Mouse (Mus musculus) urinary bladder, adult 2 months (tissue): Measurements from ENCODE around the gene Gm9508. TPM values are rescaled to one million over a fixed set of nuclear protein-coding genes. Genes with fewer than 3 reads are reported as not detected.

ENCODE experiments used
- DNase-seq: peaks from one replicate; pipeline ENCODE4 v3.0.0; 2022; ENCODE audit warnings: low spot score
- polyA plus RNA-seq: library from polyadenylated mRNA; depleted of rRNA; stranded (reverse); fragments of >200 nt; gene quantifications from 2 replicates; pipeline ENCODE4 v1.2.3, GENCODE M21; 2012; rRNA removed

Gm9508 gene
- polyA plus RNA-seq, 1 experiment, result not detected

DNA sequence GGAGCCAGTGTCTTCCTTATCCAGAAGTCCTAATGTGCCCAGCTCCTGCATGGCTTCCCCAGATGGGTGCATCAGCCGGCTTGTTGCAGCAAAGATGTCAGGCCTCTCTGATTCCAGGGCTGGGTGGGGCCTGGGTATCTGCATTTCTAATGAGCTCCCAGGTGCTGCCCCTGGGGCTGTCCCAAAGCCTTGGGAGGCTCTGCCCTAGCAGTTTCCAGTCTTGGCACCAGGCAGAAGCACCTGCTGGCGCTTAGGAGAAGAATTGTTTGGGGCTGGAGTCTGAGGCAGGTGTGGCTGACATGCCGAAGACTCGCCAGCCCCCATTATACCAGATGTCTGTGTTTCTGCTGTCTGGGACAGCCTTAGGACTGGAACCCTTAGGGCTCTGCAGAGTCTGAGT is 26.3 kb downstream of the Gm9508 start:
- no peak for DNase-seq

GRCm38 (mm10) chr10:77667402-77667801 is 29.6 kb downstream of the Gm9508 start:
- DNase-seq, result no peak

DNA sequence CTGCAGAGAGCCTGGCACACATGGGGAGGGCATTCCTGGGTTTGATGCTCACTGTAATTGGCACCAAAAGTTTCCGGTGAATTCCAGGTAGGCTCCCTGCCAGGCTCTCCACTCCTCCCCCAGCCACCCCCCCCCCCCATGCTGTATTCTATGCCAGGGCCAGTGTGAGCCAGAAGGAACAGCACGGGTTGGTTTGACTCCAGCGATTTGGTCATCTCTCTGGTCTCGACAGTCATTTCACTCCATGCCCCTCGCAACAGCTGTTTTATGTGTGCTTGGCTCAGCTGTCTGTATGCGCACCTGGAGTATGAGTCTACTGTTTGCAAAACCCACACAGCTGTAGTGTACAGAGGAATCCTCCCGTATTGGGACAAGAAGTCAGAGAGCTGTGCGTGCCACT is 30.7 kb downstream of the Gm9508 start:
- DNase-seq, result no peak

DNA sequence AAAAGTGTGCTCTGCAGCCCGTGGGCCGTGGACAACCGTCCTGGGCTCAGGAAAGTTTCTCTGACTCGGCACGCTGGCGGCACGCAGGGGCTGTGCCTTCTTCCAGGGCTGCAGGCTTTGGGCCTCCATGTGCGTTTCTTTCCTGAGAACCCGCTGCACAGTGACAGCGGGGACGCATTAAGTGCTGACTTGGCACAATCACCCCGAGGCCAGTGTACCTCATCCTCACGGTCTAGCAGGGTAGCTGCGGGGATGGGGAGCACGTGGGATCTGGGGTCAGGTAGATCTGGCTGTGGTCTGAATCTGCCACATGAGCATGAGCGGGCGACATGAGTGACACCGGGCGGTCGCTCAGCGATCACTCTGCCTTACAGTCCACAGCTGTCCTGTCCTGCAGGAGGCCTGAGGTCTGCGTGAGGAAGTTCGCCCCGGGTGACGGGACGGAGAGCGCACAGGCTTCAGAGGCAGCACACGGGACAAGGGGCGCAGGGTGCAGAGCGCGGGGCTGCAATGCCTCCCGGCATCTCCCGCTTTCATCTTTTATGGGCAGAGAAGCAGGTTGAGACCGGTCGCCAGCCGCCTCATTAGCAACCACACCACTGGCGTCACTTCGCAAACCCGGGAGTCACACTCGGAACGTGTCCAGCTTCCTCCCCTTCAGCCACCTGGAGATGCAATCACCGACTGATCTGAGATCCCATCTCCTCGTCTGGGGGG is 32.9 kb downstream of the Gm9508 start:
- DNase-seq, result no peak

DNA sequence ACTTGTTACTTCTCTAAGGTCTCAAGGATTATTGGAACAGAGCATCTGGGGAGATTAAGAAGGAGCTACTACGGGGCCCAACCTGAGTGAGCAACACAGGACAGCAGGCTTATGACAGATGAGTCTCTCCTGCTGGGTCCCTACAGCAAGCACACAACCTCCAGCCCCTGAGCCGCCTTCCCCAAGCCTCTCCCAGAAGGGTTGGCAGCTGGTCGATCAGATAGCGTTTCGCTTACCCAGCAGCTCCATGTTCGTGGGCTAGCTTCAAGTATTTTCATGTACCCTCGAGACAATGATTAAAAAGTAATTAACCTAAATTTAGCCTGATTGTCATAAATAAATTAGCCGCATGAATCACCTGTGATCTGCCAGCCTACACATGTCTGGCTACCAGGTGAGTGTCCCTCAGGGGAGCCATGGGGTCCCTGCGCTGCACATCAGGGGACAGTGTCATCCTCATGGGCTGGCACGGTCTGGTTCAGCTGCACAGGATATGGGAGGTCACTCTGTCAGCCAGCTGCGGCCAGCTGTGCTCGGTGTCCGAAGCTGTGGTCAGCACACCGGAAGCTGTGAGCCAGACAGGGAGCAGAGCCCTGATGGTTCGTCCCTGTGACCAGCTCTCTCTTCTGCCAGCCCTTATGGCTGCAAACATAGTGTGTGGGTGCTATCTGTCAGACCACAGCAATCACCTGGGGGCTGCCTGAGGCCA is 38.6 kb downstream of the Gm9508 start:
- DNase-seq, result no peak

DNA sequence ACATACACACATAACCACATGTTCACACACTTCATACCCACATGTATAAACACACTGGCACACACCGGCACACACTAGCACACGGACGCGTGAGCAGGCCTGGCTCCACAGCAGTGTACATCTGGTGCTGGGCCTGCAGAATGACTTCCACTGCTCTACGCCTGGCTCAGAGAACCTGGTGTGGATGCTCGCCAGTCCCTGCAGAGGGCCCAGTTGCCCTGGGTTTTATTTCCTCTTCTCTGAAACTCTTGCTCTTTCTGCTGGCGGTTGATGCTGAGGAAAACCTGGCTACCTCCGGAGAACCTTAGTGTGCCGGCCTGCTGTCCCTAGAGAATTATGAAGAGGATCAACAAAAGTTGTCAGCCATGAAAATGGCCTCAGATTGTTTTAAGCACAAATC is 45.0 kb downstream of the Gm9508 start:
- DNase-seq, result no peak

DNA sequence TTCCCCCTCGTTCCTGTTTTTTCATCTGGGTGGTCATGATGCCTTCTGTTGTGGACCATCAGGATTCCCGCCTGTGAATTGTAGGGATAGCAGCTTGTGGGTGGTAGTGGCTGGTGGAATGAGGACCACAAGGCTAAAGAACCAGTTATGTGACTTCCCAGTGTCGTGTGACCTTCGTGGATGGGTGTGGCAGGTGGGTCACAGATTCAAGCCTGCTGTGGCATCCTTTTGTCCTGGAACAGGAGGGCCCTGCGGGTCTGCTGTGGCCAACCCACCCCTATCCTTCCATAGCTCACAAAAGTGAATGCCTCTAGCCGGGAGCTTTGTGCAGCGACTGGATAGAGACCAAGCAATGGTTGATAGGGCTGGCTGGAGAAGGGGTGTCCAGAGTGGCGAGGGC is 49.1 kb downstream of the Gm9508 start:
- DNase-seq, result no peak

DNA sequence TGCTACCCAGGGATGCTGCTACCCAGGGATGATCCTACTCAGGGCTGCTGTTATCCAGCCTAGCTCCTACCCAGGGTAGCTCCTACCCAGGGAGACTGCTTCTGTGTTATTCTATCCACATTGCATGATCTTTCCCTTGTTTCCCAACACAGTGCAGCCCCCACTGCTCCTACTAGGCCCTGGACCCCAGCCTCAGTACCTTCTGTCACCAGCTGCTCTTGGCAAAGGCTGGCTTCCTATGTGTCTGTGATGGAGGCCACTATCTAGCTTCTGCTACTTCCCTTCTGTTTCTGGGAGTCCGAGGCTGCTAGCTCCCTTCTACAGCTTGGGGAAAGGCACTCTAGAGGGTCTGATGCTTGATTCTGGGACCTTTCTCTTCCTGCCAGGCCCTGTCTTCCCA is 49.6 kb downstream of the Gm9508 start:
- DNase-seq, result no peak

Other genes with a start within 250 kb of the Gm9508 start
- 55.5 and 59.5 TPM in 2 replicates for gene Fam207a, start 181.4 kb downstream of the Gm9508 start, polyA plus RNA-seq
- gene Itgb2, start 167.0 kb downstream of the Gm9508 start, polyA plus RNA-seq, result 16.7 and 19.2 TPM in 2 replicates
- 457 and 472 TPM in 2 replicates for gene Pttg1ip, start 115.5 kb downstream of the Gm9508 start, polyA plus RNA-seq
- gene Sumo3, start 91.1 kb downstream of the Gm9508 start, polyA plus RNA-seq, result 294 and 318 TPM in 2 replicates
- 0.89 and 23.6 TPM in 2 replicates for gene Gm49325, start 91.0 kb downstream of the Gm9508 start, polyA plus RNA-seq
- 42.8 and 47.7 TPM in 2 replicates for gene Ube2g2, start 75.0 kb downstream of the Gm9508 start, polyA plus RNA-seq
- 1.3 and 1.6 TPM in 2 replicates for gene Tspear, start 10.7 kb downstream of the Gm9508 start, polyA plus RNA-seq
- gene Gm19402, start 6.5 kb downstream of the Gm9508 start, polyA plus RNA-seq, result not detected in 2 replicates
- not detected in 2 replicates for gene Gm10272, start 9.4 kb upstream of the Gm9508 start, polyA plus RNA-seq
- gene Gm10024, start 14.2 kb upstream of the Gm9508 start, polyA plus RNA-seq, result 0.16 TPM in 1 of 2 replicates, not detected in the other
- gene Gm10142, start 18.6 kb upstream of the Gm9508 start, polyA plus RNA-seq, result not detected in 2 replicates
- gene Krtap12-1, start 23.4 kb upstream of the Gm9508 start, polyA plus RNA-seq, result not detected in 2 replicates
- not detected in 2 replicates for gene Gm10100, start 29.3 kb upstream of the Gm9508 start, polyA plus RNA-seq
- gene Gm18596, start 45.4 kb upstream of the Gm9508 start, polyA plus RNA-seq, result not detected in 2 replicates
- gene Gm9736, start 54.1 kb upstream of the Gm9508 start, polyA plus RNA-seq, result not detected in 2 replicates
- gene Gm3233, start 62.4 kb upstream of the Gm9508 start, polyA plus RNA-seq, result not detected in 2 replicates
- not detected in 2 replicates for gene Gm3238, start 74.1 kb upstream of the Gm9508 start, polyA plus RNA-seq
- gene Gm7138, start 79.7 kb upstream of the Gm9508 start, polyA plus RNA-seq, result not detected in 2 replicates
- not detected in 2 replicates for gene Gm3250, start 85.3 kb upstream of the Gm9508 start, polyA plus RNA-seq
- gene Gm7137, start 91.0 kb upstream of the Gm9508 start, polyA plus RNA-seq, result not detected in 2 replicates
- gene Gm9639, start 97.8 kb upstream of the Gm9508 start, polyA plus RNA-seq, result not detected in 2 replicates
- not detected in 2 replicates for gene Gm19668, start 101.9 kb upstream of the Gm9508 start, polyA plus RNA-seq
- not detected in 2 replicates for gene Gm9507, start 114.6 kb upstream of the Gm9508 start, polyA plus RNA-seq
- 0.12 TPM in 1 of 2 replicates, not detected in the other for gene Gm2696, start 117.4 kb upstream of the Gm9508 start, polyA plus RNA-seq
- gene Krtap10-4, start 129.9 kb upstream of the Gm9508 start, polyA plus RNA-seq, result not detected in 2 replicates
- not detected in 2 replicates for gene Krtap10-10, start 138.7 kb upstream of the Gm9508 start, polyA plus RNA-seq
- gene Gm36176, start 149.6 kb upstream of the Gm9508 start, polyA plus RNA-seq, result not detected in 2 replicates
- not detected in 2 replicates for gene Gm10318, start 155.6 kb upstream of the Gm9508 start, polyA plus RNA-seq
- gene Gm3285, start 164.7 kb upstream of the Gm9508 start, polyA plus RNA-seq, result not detected in 2 replicates
- 2.9 and 4.0 TPM in 2 replicates for gene Lrrc3, start 205.3 kb upstream of the Gm9508 start, polyA plus RNA-seq